Mouse (Mus musculus): ENCODE results near the gene Cacna2d4.

Cacna2d4 gene

DNA sequence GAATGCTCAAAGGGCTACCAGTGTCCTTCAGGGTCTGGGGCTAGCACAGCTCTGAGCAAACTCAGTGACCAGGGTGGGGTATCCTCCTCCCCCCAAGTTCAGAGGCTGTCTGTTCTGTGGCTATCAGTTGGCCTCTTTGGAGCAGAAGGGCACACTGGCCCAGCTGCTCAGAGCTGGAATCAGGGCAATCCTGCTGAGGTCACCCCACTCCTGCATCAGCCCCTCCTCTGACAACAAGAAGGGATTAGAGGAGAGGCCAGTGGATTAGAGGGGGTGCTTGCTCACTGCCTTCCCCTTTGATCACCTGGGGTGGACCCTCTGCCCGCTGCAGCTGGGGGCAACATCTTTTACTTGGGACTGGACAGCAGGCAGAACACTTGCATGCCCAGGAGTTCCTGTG, at the start of gene Cacna2d4:
Cacna2d4 (plus strand) TSS at position 286 of the 400 bp plus-strand sequence.
- TF ChIP-seq GATA4 (IDR thresholded peaks at IDR 0.05; ENCODE audit: insufficient replicate concordance, low read length) = no peak

- TF ChIP-seq GATA4 (IDR thresholded peaks at IDR 0.05; ENCODE audit: insufficient replicate concordance, low read length) = no peak
Observed at GRCm38 (mm10) chr6:119186658-119187057, 49.7 kb upstream of the Cacna2d4 start.

DNA sequence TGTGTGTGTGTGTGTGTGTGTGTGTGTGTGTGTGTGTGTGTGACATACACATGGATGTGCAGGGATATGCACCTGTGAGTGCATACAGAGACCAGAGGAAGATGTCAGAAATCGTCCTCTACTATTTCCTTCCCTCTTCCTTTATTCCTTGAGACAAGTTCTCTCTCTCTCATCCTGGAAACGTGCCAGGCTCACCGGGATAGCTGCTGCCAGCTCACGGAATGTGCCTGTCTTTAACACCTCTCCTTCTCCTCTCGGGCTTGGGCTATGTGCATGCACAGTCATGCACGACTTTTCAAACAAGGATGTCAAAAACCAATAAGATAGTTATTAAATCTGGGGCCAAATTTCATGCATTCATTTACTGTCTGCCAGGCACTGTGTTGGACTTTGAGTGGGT, 48.7 kb upstream of the Cacna2d4 start:
- TF ChIP-seq GATA4 (IDR thresholded peaks at IDR 0.05; ENCODE audit: insufficient replicate concordance, low read length) = no peak

- no peak for TF ChIP-seq GATA4 (IDR thresholded peaks at IDR 0.05; ENCODE audit: insufficient replicate concordance, low read length)
Observed at GRCm38 (mm10) chr6:119191478-119191877, 44.8 kb upstream of the Cacna2d4 start.

DNA sequence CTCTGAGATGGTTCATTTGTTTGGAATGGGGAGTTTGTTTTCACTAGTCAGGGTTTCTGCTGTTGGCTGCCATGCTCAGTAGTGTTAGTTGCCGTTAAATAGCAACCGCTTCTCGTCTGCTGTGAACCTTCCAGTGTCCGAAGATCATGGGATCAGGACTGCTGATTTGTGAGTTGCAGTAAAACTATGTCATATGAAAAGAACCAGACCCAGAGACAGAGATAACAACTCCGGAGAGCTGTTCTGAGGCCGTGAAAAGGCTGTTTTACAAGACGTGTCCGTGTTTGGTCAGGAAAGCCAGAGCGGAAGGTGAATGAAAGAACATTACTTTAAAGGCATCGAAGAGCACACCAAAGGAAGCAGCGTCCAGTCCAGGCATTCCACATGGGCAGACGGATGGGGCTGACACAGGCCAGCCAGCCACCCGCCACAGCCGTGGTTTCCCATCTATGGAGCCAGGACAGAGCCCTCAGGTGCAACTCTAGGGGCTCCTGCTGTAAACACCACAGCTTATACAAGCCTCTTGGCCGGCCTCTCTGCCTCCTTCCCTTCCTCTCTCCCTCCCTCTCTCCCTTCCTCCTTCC, 42.7 kb upstream of the Cacna2d4 start:
- TF ChIP-seq GATA4 (IDR thresholded peaks at IDR 0.05; ENCODE audit: insufficient replicate concordance, low read length) = no peak

- TF ChIP-seq GATA4 (IDR thresholded peaks at IDR 0.05; ENCODE audit: insufficient replicate concordance, low read length) = no peak
Observed at GRCm38 (mm10) chr6:119194161-119194560, 42.2 kb upstream of the Cacna2d4 start.

GRCm38 (mm10) chr6:119194601-119195000, 41.7 kb upstream of the Cacna2d4 start:
- TF ChIP-seq GATA4 (IDR thresholded peaks at IDR 0.05; ENCODE audit: insufficient replicate concordance, low read length) = no peak

DNA sequence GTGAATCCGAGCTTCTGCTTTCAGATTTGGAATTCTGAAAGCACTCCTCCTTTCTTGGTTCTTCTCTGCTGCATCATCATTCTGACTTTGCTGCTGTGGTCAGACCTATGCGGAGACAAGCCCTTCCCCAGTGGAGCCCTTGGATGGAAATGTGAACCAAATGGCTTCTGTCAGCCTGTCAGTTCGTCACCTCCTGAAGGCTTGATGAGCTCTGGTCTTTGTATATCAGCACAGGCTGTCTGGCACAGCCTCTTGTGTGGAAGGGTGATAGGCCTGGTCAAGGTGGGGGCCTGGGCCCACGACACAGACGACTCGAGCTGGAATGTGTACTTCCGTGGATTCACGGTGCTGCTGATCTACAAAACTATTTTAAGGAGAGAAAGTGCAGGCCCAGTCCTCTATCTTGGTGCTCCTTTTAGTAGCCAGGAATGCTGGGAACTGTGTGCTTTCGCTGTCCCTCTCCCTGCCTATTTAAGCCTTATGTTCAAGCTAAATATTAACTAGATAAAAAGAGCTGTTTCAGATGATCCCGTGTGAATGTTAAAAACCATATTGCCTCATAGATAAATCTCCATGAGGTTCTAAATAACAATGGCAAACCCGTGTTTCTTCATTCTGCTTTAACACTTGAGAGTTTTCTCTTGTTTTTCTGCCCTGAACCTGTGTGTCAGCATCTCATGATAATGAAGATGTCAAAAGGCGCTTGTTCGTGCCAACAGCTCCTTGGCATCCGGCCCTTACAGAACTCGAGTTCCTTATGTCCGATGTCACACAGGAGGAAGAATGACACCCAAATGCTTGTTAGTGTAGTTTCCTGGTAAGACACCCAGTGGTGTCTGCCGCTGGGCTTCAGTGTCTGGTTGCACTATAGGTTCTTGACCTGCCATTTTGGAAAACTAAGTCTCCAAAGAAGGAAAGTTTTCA, 39.7 kb upstream of the Cacna2d4 start, which contains the start of gene Cacna1c:
Cacna1c (minus strand) TSS at position 37 of the 924 bp plus-strand sequence.
- no peak for TF ChIP-seq GATA4 (IDR thresholded peaks at IDR 0.05; ENCODE audit: insufficient replicate concordance, low read length)

DNA sequence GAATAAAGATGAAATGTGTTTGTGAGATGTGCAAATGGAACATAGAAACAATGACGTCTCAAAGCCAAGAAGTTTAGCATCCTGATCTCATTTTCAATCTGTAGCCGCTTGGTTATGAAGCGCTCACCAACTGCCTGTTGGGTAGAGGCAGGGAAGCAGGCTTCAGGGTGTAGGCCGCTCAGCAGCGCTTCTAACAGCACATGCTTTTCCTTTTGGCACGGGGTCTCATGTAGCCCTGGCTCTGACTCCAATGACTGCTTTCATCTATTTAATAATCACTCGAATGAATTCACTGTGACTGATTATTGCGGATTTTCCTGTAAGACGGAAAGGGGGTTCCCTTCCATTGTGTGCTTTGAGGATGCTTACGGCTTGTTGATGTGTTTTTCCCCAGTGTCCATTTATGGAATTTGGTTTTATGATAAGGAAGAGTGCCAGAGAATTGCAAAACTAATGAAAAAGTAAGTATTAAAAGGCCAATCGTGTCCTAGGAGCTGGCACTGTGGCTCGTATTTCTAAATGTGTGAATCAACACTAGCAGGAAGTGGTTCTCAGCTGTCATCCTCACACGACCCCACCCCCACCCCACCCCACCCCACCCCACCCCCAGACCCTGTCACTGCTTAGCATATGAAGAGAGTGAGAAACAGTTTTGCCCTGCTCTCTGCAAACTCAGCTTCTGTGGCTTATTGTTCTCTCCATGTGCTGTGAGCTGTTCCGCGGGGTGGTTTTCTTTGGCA, 37.6 kb upstream of the Cacna2d4 start:
- TF ChIP-seq GATA4 (IDR thresholded peaks at IDR 0.05; ENCODE audit: insufficient replicate concordance, low read length) = no peak

- TF ChIP-seq GATA4 (IDR thresholded peaks at IDR 0.05; ENCODE audit: insufficient replicate concordance, low read length) = no peak
Observed at GRCm38 (mm10) chr6:119199274-119199879, 36.9 kb upstream of the Cacna2d4 start.

DNA sequence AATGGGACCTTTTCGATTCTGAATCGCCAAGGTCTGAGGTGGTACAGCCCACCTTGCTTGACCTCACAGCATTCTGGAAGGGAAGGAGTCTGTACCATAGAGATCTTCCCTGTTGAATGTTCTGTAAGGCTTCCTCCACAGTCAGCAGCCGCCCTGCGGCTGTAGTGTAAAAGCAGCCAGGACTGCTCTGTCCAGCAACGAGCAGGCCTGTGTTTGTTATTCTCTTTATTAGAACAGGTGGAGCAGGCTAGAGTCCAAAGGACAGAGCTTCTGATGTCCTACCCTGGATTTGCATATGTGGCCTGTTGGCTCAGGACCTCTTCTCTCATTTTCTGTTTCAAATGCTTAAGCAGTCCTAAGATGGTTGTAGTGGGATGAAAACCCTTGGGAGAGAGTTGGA, 36.0 kb upstream of the Cacna2d4 start:
- TF ChIP-seq GATA4 (IDR thresholded peaks at IDR 0.05; ENCODE audit: insufficient replicate concordance, low read length) = no peak

DNA sequence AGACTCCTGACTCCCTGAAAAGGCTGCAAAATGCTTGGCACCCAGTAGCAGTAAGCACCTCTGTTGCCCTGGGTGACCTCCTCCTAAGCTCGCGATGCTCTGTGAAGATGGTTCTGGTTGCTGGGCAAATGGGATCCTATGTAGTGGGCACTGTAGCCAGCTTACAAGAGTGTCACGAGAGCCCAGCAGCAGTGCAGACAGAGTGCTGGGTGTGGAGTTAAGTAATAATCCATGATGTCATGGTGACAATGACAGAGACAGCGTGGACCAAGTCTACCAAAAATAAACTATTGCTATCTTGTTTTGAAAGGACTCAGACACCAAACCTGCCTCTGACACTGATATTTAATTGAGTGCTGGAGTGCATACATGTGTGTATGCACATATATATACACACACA, 34.8 kb upstream of the Cacna2d4 start:
- no peak for TF ChIP-seq GATA4 (IDR thresholded peaks at IDR 0.05; ENCODE audit: insufficient replicate concordance, low read length)

- TF ChIP-seq GATA4 (IDR thresholded peaks at IDR 0.05; ENCODE audit: insufficient replicate concordance, low read length) = no peak
Observed at GRCm38 (mm10) chr6:119204286-119204685, 32.0 kb upstream of the Cacna2d4 start.

DNA sequence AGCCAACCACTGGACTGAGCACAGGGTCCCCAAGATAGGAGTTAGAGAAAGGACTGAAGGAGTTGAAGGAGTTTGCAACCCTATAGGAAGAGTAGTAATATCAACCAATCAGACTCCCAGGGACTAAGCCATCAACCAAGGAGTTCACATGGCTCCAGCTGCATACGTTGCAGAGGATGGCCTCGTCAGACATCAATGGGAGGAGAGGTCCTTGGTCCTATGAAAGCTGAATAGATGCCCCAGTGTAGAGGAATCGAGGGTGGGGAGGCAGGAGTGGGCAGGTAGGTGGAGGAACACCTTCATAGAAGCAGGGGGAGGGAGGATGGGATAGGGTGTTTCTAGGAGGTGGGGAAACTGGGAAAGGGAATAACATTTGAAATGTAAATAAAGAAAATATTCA, 31.4 kb upstream of the Cacna2d4 start:
- TF ChIP-seq GATA4 (IDR thresholded peaks at IDR 0.05; ENCODE audit: insufficient replicate concordance, low read length) = no peak

GRCm38 (mm10) chr6:119213375-119213774, 23.0 kb upstream of the Cacna2d4 start:
- no peak for TF ChIP-seq GATA4 (IDR thresholded peaks at IDR 0.05; ENCODE audit: insufficient replicate concordance, low read length)

Data from liver, adult (tissue).